Mouse (Mus musculus) hematopoietic stem cell, adult 5-6 weeks (primary cell): Measurements from ENCODE around the gene Mlxip. TPM values are rescaled to one million over a fixed set of nuclear protein-coding genes. Genes with fewer than 3 reads are reported as not detected.

ENCODE experiments used
- ATAC-seq, 2 experiments: fragments of 125-278 bp in 1 of 2; replicated peaks in 1 of 2; 2 replicates each; pipeline ENCODE4 v1.8.0; 2016 to 2017; ENCODE audit warnings: inconsistent platforms in 2 of 2, mild to moderate bottlenecking in 2 of 2, moderate number of reproducible peaks in 2 of 2, low read depth in 1 of 2, moderate TSS enrichment in 1 of 2; ENCODE audit not compliant: low FRiP score in 2 of 2, poor library complexity in 2 of 2, severe bottlenecking in 2 of 2, insufficient read depth in 1 of 2, low TSS enrichment in 1 of 2
- total RNA-seq: library from RNA; stranded (forward); fragments of 172-1452, 232-1000 nt; gene quantifications from 2 replicates; pipeline ENCODE4 v1.2.3, GENCODE M21; 2017

The Mlxip gene
- 16.0 and 25.1 TPM in 2 replicates for total RNA-seq

GRCm38 (mm10) chr5:123394303-123394956, at the start of gene Mlxip:
TSS of gene Mlxip (plus strand) at chr5:123394798.
- ATAC-seq: peak; percentile 85 to 91

GRCm38 (mm10) chr5:123344963-123345852, 49.4 kb upstream of the Mlxip start:
- peak in 1 of 2 experiments; percentile 41; a peak in 1 of 4 replicates for ATAC-seq

GRCm38 (mm10) chr5:123345853-123346654, 48.5 kb upstream of the Mlxip start:
- peak; percentile 44 to 56 for ATAC-seq

GRCm38 (mm10) chr5:123346701-123347270, 47.8 kb upstream of the Mlxip start:
- ATAC-seq: no peak

GRCm38 (mm10) chr5:123347985-123348384, 46.6 kb upstream of the Mlxip start:
- no peak for ATAC-seq

GRCm38 (mm10) chr5:123350386-123350785, 44.2 kb upstream of the Mlxip start:
- no peak for ATAC-seq

- ATAC-seq: no peak
These were observed 38.7 kb upstream of the Mlxip start for GRCm38 (mm10) chr5:123355918-123356317.

GRCm38 (mm10) chr5:123357253-123357652, 37.3 kb upstream of the Mlxip start:
- ATAC-seq: no peak

- ATAC-seq: no peak
These were observed 35.2 kb upstream of the Mlxip start for GRCm38 (mm10) chr5:123359431-123359830.

- no peak for ATAC-seq
These were observed 31.7 kb upstream of the Mlxip start for GRCm38 (mm10) chr5:123362911-123363310.

- no peak for ATAC-seq
These were observed 30.2 kb upstream of the Mlxip start for GRCm38 (mm10) chr5:123364302-123364971.

GRCm38 (mm10) chr5:123368869-123369488, 25.6 kb upstream of the Mlxip start:
- ATAC-seq: peak; percentile 71 to 80; a peak in 2 of 4 replicates

- ATAC-seq: no peak
These were observed 24.5 kb upstream of the Mlxip start for GRCm38 (mm10) chr5:123370049-123370448.

- no peak for ATAC-seq
These were observed 19.3 kb upstream of the Mlxip start for GRCm38 (mm10) chr5:123375262-123375661.

- ATAC-seq: no peak
These were observed 18.7 kb upstream of the Mlxip start for GRCm38 (mm10) chr5:123375793-123376452.

- ATAC-seq: peak; percentile 39 to 48; a peak in 3 of 4 replicates
These were observed 18.0 kb upstream of the Mlxip start for GRCm38 (mm10) chr5:123376569-123376968.
